13 mouse cellular contexts compared by ENCODE assay signal in genomic region chr3:83885163-83885562, GRCm38 (mm10). TPM values are rescaled to one million over a fixed set of nuclear protein-coding genes. Genes with fewer than 3 reads are reported as not detected.
DNase-seq lines count a peak whose midpoint lies in the region; ATAC-seq and TF ChIP-seq lines count a peak whose summit lies in the region.
"Had no signal": no experiment of that assay in that cellular context is flagged by ENCODE, and none has a peak within 500 bp of the region (broad histone marks: within the 10 kb centered on the region; RNA-seq: fewer than 3 reads in every experiment).

No protein-coding gene starts in this region.

- CTCF ChIA-PET in Patski (lab: Charles Lee): interaction anchor here (0.8 to 3.1 kb wide), 7 partner anchors 10 to 79 kb away, joined by 3 to 10 read pairs (median 3); no protein-coding TSS in a partner anchor

- DNase-seq in 416B (ENCODE audit: low read depth) (peak; percentile 74), Patski (ENCODE audit: low read depth, low spot score) (no peak)
- DNase-seq in monocyte, adult 2 months (ENCODE audit: low read depth in 1 of 2, low spot score in 2 of 2): peak; percentile 65
- no peak for DNase-seq in cerebellum, adult 11-12 months
- DNase-seq in kidney, adult 11 months: no peak
- DNase-seq: adrenal gland, adult 8-10 months; cerebellum, postnatal 36 days; heart, postnatal 14 days had no signal

- TF ChIP-seq CTCF in Patski (IDR thresholded peaks at IDR 0.05): no peak

- no peaks in the 10 kb centered on the region for H3K27me3 ChIP-seq in Patski
- H3K27me3 ChIP-seq in liver, embryonic 16.5 days (ENCODE audit: control insufficient read depth, insufficient read depth, low read depth, low read length): no peaks in the 10 kb centered on the region
- H3K27me3 ChIP-seq in hindbrain, embryonic 13.5 days: no peaks in the 10 kb centered on the region
- H3K27me3 ChIP-seq: embryonic facial prominence, embryonic 13.5 days; kidney, embryonic 15.5 days had no signal

- WGBS in liver, embryonic 16.5 days (ENCODE audit: insufficient replicate concordance): 23% methylated on average over 2 of the region's 2 CpGs
- 87% methylated on average over 2 of the region's 2 CpGs for WGBS in hindbrain, embryonic 13.5 days

- POLR2A ChIA-PET in Patski (lab: Charles Lee): interaction anchor here (0.9 kb wide), 1 partner anchor 43 kb away, joined by 3 read pairs; the partner anchor contains the start of gene Tlr2

- H3K4me2 ChIP-seq in liver, embryonic 16.5 days (ENCODE audit: low read depth, low read length): no peak overlapping the region
- no peak overlapping the region for H3K4me2 ChIP-seq in hindbrain, embryonic 13.5 days
- H3K4me2 ChIP-seq: embryonic facial prominence, embryonic 13.5 days; kidney, embryonic 15.5 days had no signal

- no peaks in the 10 kb centered on the region for H3K9me3 ChIP-seq in liver, embryonic 16.5 days (replicated peaks; ENCODE audit: control insufficient read depth, low read length)
- H3K9me3 ChIP-seq in hindbrain, embryonic 13.5 days: no peaks in the 10 kb centered on the region
- H3K9me3 ChIP-seq: embryonic facial prominence, embryonic 13.5 days; kidney, embryonic 15.5 days had no signal

- ATAC-seq in Patski: peak; percentile 67
- ATAC-seq in liver, embryonic 16.5 days (ENCODE audit: low read depth): peak; percentile 58
- no peak for ATAC-seq in hindbrain, embryonic 13.5 days (ENCODE audit: low FRiP score)
- ATAC-seq: forebrain, embryonic 14.5 days had no signal

- H3K9ac ChIP-seq in liver, embryonic 16.5 days (ENCODE audit: low read depth, low read length): no peak overlapping the region
- H3K9ac ChIP-seq in hindbrain, embryonic 13.5 days: no peak overlapping the region
- H3K9ac ChIP-seq: embryonic facial prominence, embryonic 13.5 days; kidney, embryonic 15.5 days had no signal

- H3K4me1 ChIP-seq in liver, embryonic 16.5 days (ENCODE audit: control insufficient read depth, low read depth, low read length): no peaks in the 10 kb centered on the region
- no peaks in the 10 kb centered on the region for H3K4me1 ChIP-seq in hindbrain, embryonic 13.5 days (replicated peaks)
- H3K4me1 ChIP-seq: embryonic facial prominence, embryonic 13.5 days; kidney, embryonic 15.5 days had no signal

- H3K36me3 ChIP-seq in liver, embryonic 16.5 days (ENCODE audit: control insufficient read depth, insufficient read depth): no peaks in the 10 kb centered on the region
- H3K36me3 ChIP-seq in hindbrain, embryonic 13.5 days: no peaks in the 10 kb centered on the region
- H3K36me3 ChIP-seq: embryonic facial prominence, embryonic 13.5 days; kidney, embryonic 15.5 days had no signal

- in situ Hi-C loops in Patski (cut with MboI; ENCODE audit: low pct_unique_long_range_greater_than_20kb): no loop called here

- H3K27ac ChIP-seq in liver, embryonic 16.5 days (ENCODE audit: low read length): no peak overlapping the region
- H3K27ac ChIP-seq in hindbrain, embryonic 13.5 days: no peak overlapping the region
- H3K27ac ChIP-seq: embryonic facial prominence, embryonic 13.5 days; kidney, embryonic 15.5 days had no signal

- H3K4me3 ChIP-seq in liver, embryonic 16.5 days (ENCODE audit: low read depth, low read length): no peak overlapping the region
- H3K4me3 ChIP-seq in hindbrain, embryonic 13.5 days: no peak overlapping the region
- H3K4me3 ChIP-seq: embryonic facial prominence, embryonic 13.5 days; kidney, embryonic 15.5 days had no signal

RNA-seq across cellular contexts. Expression of gene Tlr2, which starts 43.6 kb away (rescaled TPM):
- polyA plus RNA-seq in Patski (2021): 23.1 TPM
- polyA plus RNA-seq in liver, embryonic 16.5 days (2015; fragmentation: Nextera tagmentation; extraction: Ambion mirVana): 2.5 and 3.0 TPM in 2 replicates
- 1.1 and 1.2 TPM in 2 replicates for polyA plus RNA-seq in hindbrain, embryonic 13.5 days (2015; fragmentation: Nextera tagmentation; extraction: Ambion mirVana)

Comparison
In these comparisons a context has a peak if more than half of its experiments do, and no peak if none do; other contexts are left out.
1. DNase-seq: peak in 416B (single experiment) and monocyte, adult 2 months (2 of 2); none in Patski (single experiment), cerebellum, adult 11-12 months (single experiment) and kidney, adult 11 months (single experiment).